Mouse (Mus musculus): ENCODE data around the gene Smg7.

- TF ChIP-seq CTCF (IDR thresholded peaks at IDR 0.05; ENCODE audit: low read depth, low read length) (no peak), POLR2A (IDR thresholded peaks at IDR 0.05; ENCODE audit: extremely low read depth, insufficient read depth, low read length) (no peak)
Measured at GRCm38 (mm10) chr1:152817794-152818193, 84.7 kb downstream of the Smg7 start.
